In genomic region chr1:164416692-164417394, GRCm38 (mm10) we compare ENCODE assay signal across 17 mouse cellular contexts. TPM values are rescaled to one million over a fixed set of nuclear protein-coding genes. Genes with fewer than 3 reads are reported as not detected.
DNase-seq lines count a peak whose midpoint lies in the region; ATAC-seq and TF ChIP-seq lines count a peak whose summit lies in the region.
"Had no signal": no experiment of that assay in that cellular context is flagged by ENCODE, and none has a peak within 500 bp of the region (broad histone marks: within the 10 kb centered on the region; RNA-seq: fewer than 3 reads in every experiment).

No protein-coding gene starts in this region.

- H3K27me3 ChIP-seq in kidney, adult 2 months (replicated peaks; ENCODE audit: control insufficient read depth, insufficient read depth, low read length), result no peaks in the 10 kb centered on the region
- no peaks in the 10 kb centered on the region for H3K27me3 ChIP-seq in kidney, embryonic 15.5 days
- no peaks in the 10 kb centered on the region for H3K27me3 ChIP-seq in intestine, embryonic 15.5 days (replicated peaks)
- no peaks in the 10 kb centered on the region for H3K27me3 ChIP-seq in kidney, postnatal 0 days (ENCODE audit: insufficient read depth, low read length)
- H3K27me3 ChIP-seq in stomach, embryonic 15.5 days (replicated peaks), result no peaks in the 10 kb centered on the region
- H3K27me3 ChIP-seq: embryonic facial prominence, embryonic 15.5 days; limb, embryonic 12.5 days; midbrain, embryonic 13.5 days had no signal

- 50% methylated on average over 12 of the region's 12 CpGs for WGBS in kidney, adult 2 months
- 87% methylated on average over 12 of the region's 12 CpGs for WGBS in kidney, embryonic 15.5 days
- WGBS in intestine, embryonic 15.5 days, result 69% methylated on average over 12 of the region's 12 CpGs
- 73% methylated on average over 12 of the region's 12 CpGs for WGBS in kidney, postnatal 0 days
- WGBS in stomach, embryonic 15.5 days, result 77% methylated on average over 12 of the region's 12 CpGs

- H3K4me2 ChIP-seq in kidney, embryonic 15.5 days, result no peak overlapping the region
- H3K4me2 ChIP-seq in intestine, embryonic 15.5 days (replicated peaks), result no peak overlapping the region
- no peak overlapping the region for H3K4me2 ChIP-seq in kidney, postnatal 0 days (ENCODE audit: low read length)
- no peak overlapping the region for H3K4me2 ChIP-seq in stomach, embryonic 15.5 days
- H3K4me2 ChIP-seq: embryonic facial prominence, embryonic 15.5 days; limb, embryonic 12.5 days; lung, embryonic 14.5 days; midbrain, embryonic 13.5 days had no signal

- no peak overlapping the region for H3K9ac ChIP-seq in kidney, embryonic 15.5 days
- H3K9ac ChIP-seq in intestine, embryonic 15.5 days, result no peak overlapping the region
- no peak overlapping the region for H3K9ac ChIP-seq in kidney, postnatal 0 days (ENCODE audit: low read depth, low read length)
- H3K9ac ChIP-seq in stomach, embryonic 15.5 days, result no peak overlapping the region
- H3K9ac ChIP-seq: embryonic facial prominence, embryonic 15.5 days; limb, embryonic 12.5 days; lung, embryonic 14.5 days; midbrain, embryonic 13.5 days had no signal

- no peaks in the 10 kb centered on the region for H3K36me3 ChIP-seq in kidney, adult 2 months (ENCODE audit: control insufficient read depth, insufficient read depth, low read length)
- 0 out of 2 replicates have a peak, but pooled peaks cover 4% of the 10 kb centered on the region for H3K36me3 ChIP-seq in kidney, embryonic 15.5 days
- H3K36me3 ChIP-seq in intestine, embryonic 15.5 days, result no peaks in the 10 kb centered on the region
- no peaks in the 10 kb centered on the region for H3K36me3 ChIP-seq in kidney, postnatal 0 days (ENCODE audit: insufficient read depth, low read length)
- no peaks in the 10 kb centered on the region for H3K36me3 ChIP-seq in stomach, embryonic 15.5 days
- H3K36me3 ChIP-seq: embryonic facial prominence, embryonic 15.5 days had no signal

- no peak for TF ChIP-seq POLR2A in kidney, adult 2 months (IDR thresholded peaks at IDR 0.05; ENCODE audit: low read depth, low read length)

- H3K27ac ChIP-seq in kidney, adult 2 months (ENCODE audit: insufficient read depth, low read depth, low read length), result peak overlapping the region; percentile 98
- H3K27ac ChIP-seq in kidney, embryonic 15.5 days, result no peak overlapping the region
- peak overlapping the region; percentile 83 for H3K27ac ChIP-seq in intestine, embryonic 15.5 days
- H3K27ac ChIP-seq in kidney, postnatal 0 days, result peak overlapping the region; percentile 77
- H3K27ac ChIP-seq in stomach, embryonic 15.5 days, result 0 out of 2 replicates have a peak overlapping the region, but pooled peaks have one; percentile 3
- H3K27ac ChIP-seq: embryonic facial prominence, embryonic 15.5 days; hindbrain, embryonic 10.5 days; limb, embryonic 12.5 days; midbrain, embryonic 13.5 days had no signal

- peak; percentile 87 for DNase-seq in kidney, adult 2 months
- no peak for DNase-seq in kidney, postnatal 0 days (ENCODE audit: low spot score)
- DNase-seq in spleen, adult 18-20 months, result no peak
- DNase-seq in heart, postnatal 4 days, result no peak
- DNase-seq: adrenal gland, postnatal 36 days; cerebellum, adult 8-10 months; gastrocnemius, postnatal 25 days; lung, embryonic 14.5 days; right cerebral cortex, postnatal 25 days had no signal

- H3K9me3 ChIP-seq in kidney, embryonic 15.5 days (replicated peaks), result no peaks in the 10 kb centered on the region
- no peaks in the 10 kb centered on the region for H3K9me3 ChIP-seq in intestine, embryonic 15.5 days
- no peaks in the 10 kb centered on the region for H3K9me3 ChIP-seq in kidney, postnatal 0 days (replicated peaks; ENCODE audit: low read length)
- H3K9me3 ChIP-seq in stomach, embryonic 15.5 days, result no peaks in the 10 kb centered on the region
- H3K9me3 ChIP-seq: embryonic facial prominence, embryonic 15.5 days; heart, embryonic 10.5 days; hindbrain, embryonic 10.5 days; limb, embryonic 12.5 days; midbrain, embryonic 13.5 days had no signal

- peaks cover 27% of the 10 kb centered on the region for H3K4me1 ChIP-seq in kidney, adult 2 months (ENCODE audit: control insufficient read depth, insufficient read depth, low read length)
- no peaks in the 10 kb centered on the region for H3K4me1 ChIP-seq in kidney, embryonic 15.5 days
- H3K4me1 ChIP-seq in intestine, embryonic 15.5 days (replicated peaks), result no peaks in the 10 kb centered on the region
- H3K4me1 ChIP-seq in kidney, postnatal 0 days (replicated peaks; ENCODE audit: insufficient read depth, low read length), result no peaks in the 10 kb centered on the region
- no peaks in the 10 kb centered on the region for H3K4me1 ChIP-seq in stomach, embryonic 15.5 days
- H3K4me1 ChIP-seq: embryonic facial prominence, embryonic 15.5 days; hindbrain, embryonic 10.5 days; limb, embryonic 12.5 days; midbrain, embryonic 13.5 days had no signal

- no peak overlapping the region for H3K4me3 ChIP-seq in kidney, adult 2 months (ENCODE audit: insufficient read depth, low read depth, low read length)
- no peak overlapping the region for H3K4me3 ChIP-seq in kidney, embryonic 15.5 days (replicated peaks)
- H3K4me3 ChIP-seq in intestine, embryonic 15.5 days (replicated peaks), result no peak overlapping the region
- no peak overlapping the region for H3K4me3 ChIP-seq in kidney, postnatal 0 days (replicated peaks; ENCODE audit: low read depth, low read length)
- H3K4me3 ChIP-seq in stomach, embryonic 15.5 days (replicated peaks), result no peak overlapping the region
- H3K4me3 ChIP-seq: embryonic facial prominence, embryonic 15.5 days; heart, embryonic 10.5 days; hindbrain, embryonic 10.5 days; limb, embryonic 12.5 days; midbrain, embryonic 13.5 days had no signal

- no peak for TF ChIP-seq CTCF in kidney, adult 2 months (conservative IDR thresholded peaks at IDR 0.05; ENCODE audit: insufficient read depth, insufficient read length, low read depth, low read length)
- TF ChIP-seq CTCF in kidney, postnatal 0 days (IDR thresholded peaks at IDR 0.05; ENCODE audit: low read depth), result no peak

- no peak for ATAC-seq in kidney, embryonic 15.5 days (replicated peaks; ENCODE audit: low FRiP score)
- no peak for ATAC-seq in intestine, embryonic 15.5 days
- peak; percentile 59 for ATAC-seq in kidney, postnatal 0 days (replicated peaks; ENCODE audit: low FRiP score, low read depth)
- no peak for ATAC-seq in stomach, embryonic 15.5 days (ENCODE audit: insufficient read depth, low FRiP score, low read depth)
- ATAC-seq: midbrain, embryonic 13.5 days had no signal

RNA-seq across cellular contexts. Expression of gene Atp1b1, which starts 41.3 kb away (rescaled TPM):
- 945 and 1,094 TPM in 2 replicates for polyA plus RNA-seq in kidney, adult 2 months (2012; rRNA removed)
- 163 and 179 TPM in 2 replicates for polyA plus RNA-seq in kidney, embryonic 15.5 days (2015; fragmentation: Nextera tagmentation; extraction: Ambion mirVana)
- polyA plus RNA-seq in intestine, embryonic 15.5 days (2015; fragmentation: Nextera tagmentation; extraction: Ambion mirVana), result 203 TPM in 2 replicates
- 720 and 731 TPM in 2 replicates for polyA plus RNA-seq in kidney, postnatal 0 days (2015; fragmentation: Nextera tagmentation; extraction: Ambion mirVana)
- polyA plus RNA-seq in stomach, embryonic 15.5 days (2015; fragmentation: Nextera tagmentation; extraction: Ambion mirVana), result 143 and 162 TPM in 2 replicates
- 100 to 1,000 TPM; 423 to 424 TPM for total RNA-seq in heart, postnatal 4 days (2021)
